Mouse (Mus musculus): ENCODE measurements around the gene Alyref. TPM values are rescaled to one million over a fixed set of nuclear protein-coding genes. Genes with fewer than 3 reads are reported as not detected.

Gene Alyref
- total and polyA plus RNA-seq, 3 experiments: 600 to 1,072 TPM; not detected in 1

GRCm38 (mm10) chr11:120624680-120625111, 26.5 kb upstream of the Alyref start:
- peak overlapping the region; percentile 82 to 93 for H3K4me3 ChIP-seq (ENCODE audit: control insufficient read depth in 1 of 2, insufficient read depth in 1 of 2, low read depth in 2 of 2, low read length in 2 of 2)
- peaks cover 3 to 12% of the 10 kb centered on the region in 2 experiments for H3K36me3 ChIP-seq (ENCODE audit: control insufficient read depth in 1 of 2, insufficient read depth in 2 of 2, low read length in 2 of 2)
- H3K27ac ChIP-seq (ENCODE audit: control insufficient read depth, low read depth, low read length): peak overlapping the region; percentile 54
- peak; percentile 92 for DNase-seq (ENCODE audit: low read depth, low spot score)
- no peaks in the 10 kb centered on the region for H3K9me3 ChIP-seq (replicated peaks; ENCODE audit: insufficient read depth, low read length)
- H3K79me2 ChIP-seq (ENCODE audit: control insufficient read depth, insufficient read depth, low read length, poor library complexity): peaks cover 35% of the 10 kb centered on the region
- H3K4me1 ChIP-seq (ENCODE audit: control insufficient read depth in 1 of 2, insufficient read depth in 2 of 2, low read length in 2 of 2): peaks cover 0 to 13% of the 10 kb centered on the region in 2 experiments; a peak in 3 of 4 replicates
- H3K27me3 ChIP-seq (ENCODE audit: control insufficient read depth in 1 of 2, insufficient read depth in 2 of 2, low read length in 2 of 2): no peaks in the 10 kb centered on the region
- peak overlapping the region; percentile 92 for H3K9ac ChIP-seq (ENCODE audit: control insufficient read depth, low read depth, low read length, poor library complexity, severe bottlenecking)
- TF ChIP-seq HCFC1 (IDR thresholded peaks at IDR 0.05; ENCODE audit: low read depth, low read length) (peak; percentile 91), RAD21 (IDR thresholded peaks at IDR 0.05; ENCODE audit: low read depth, low read length) (no peak), KAT2A (conservative IDR thresholded peaks at IDR 0.05; ENCODE audit: low read depth, low read length) (peak; percentile 49; the same call in 1 of the 2 replicates), CHD1 (IDR thresholded peaks at IDR 0.05; ENCODE audit: low read depth, low read length) (no peak; the same call in 1 of the 2 replicates), E2F4 (IDR thresholded peaks at IDR 0.05; ENCODE audit: borderline replicate concordance, low read depth, low read length) (no peak), USF2 (IDR thresholded peaks at IDR 0.05; ENCODE audit: borderline replicate concordance in 1 of 2, insufficient read depth in 1 of 2, low read depth in 1 of 2, low read length in 2 of 2) (no peak), GATA1 (IDR thresholded peaks at IDR 0.05; ENCODE audit: low read depth, low read length) (no peak), TCF12 (IDR thresholded peaks at IDR 0.05; ENCODE audit: low read depth, low read length) (peak; percentile 58; the same call in 1 of the 2 replicates), ZNF384 (IDR thresholded peaks at IDR 0.05; ENCODE audit: low read depth, low read length) (no peak), ZMIZ1 (IDR thresholded peaks at IDR 0.05; ENCODE audit: low read depth, low read length) (no peak), NELFE (IDR thresholded peaks at IDR 0.05; ENCODE audit: low read depth, low read length) (peak; percentile 86), MYC (IDR thresholded peaks at IDR 0.05; ENCODE audit: low read depth, low read length) (no peak; the same call in 1 of the 2 replicates), TAL1 (IDR thresholded peaks at IDR 0.05; ENCODE audit: low read length) (no peak), TBP (IDR thresholded peaks at IDR 0.05; ENCODE audit: low read depth, low read length) (peak; percentile 80), SIN3A (IDR thresholded peaks at IDR 0.05; ENCODE audit: low read length) (peak; percentile 91; the same call in 1 of the 2 replicates), JUND (IDR thresholded peaks at IDR 0.05; ENCODE audit: low read depth, low read length) (no peak), CHD2 (IDR thresholded peaks at IDR 0.05; ENCODE audit: low read length) (no peak), POLR2AphosphoS5 (IDR thresholded peaks at IDR 0.05; ENCODE audit: borderline replicate concordance, low read depth, low read length) (no peak), ZC3H11A (IDR thresholded peaks at IDR 0.05; ENCODE audit: low read depth, low read length) (no peak), MYB (IDR thresholded peaks at IDR 0.05; ENCODE audit: low read depth, low read length) (no peak), POLR2A (IDR thresholded peaks at IDR 0.05; ENCODE audit: control insufficient read depth in 1 of 2, insufficient read depth in 1 of 2, low read depth in 1 of 2, low read length in 2 of 2, poor library complexity in 1 of 2) (peak; percentile 76 to 87), USF1 (IDR thresholded peaks at IDR 0.05; ENCODE audit: low read depth, low read length) (peak; percentile 5; the same call in 1 of the 2 replicates), POLR2AphosphoS2 (IDR thresholded peaks at IDR 0.05; ENCODE audit: low read length) (peak; percentile 98), NRF1 (IDR thresholded peaks at IDR 0.05; ENCODE audit: insufficient read depth, low read depth, low read length, poor library complexity, severe bottlenecking) (peak; percentile 98), GABPA (IDR thresholded peaks at IDR 0.05; ENCODE audit: low read depth, low read length) (no peak), RCOR1 (IDR thresholded peaks at IDR 0.05; ENCODE audit: low read depth, low read length) (no peak), BHLHE40 (IDR thresholded peaks at IDR 0.05; ENCODE audit: borderline replicate concordance, low read depth, low read length) (no peak), MAX (IDR thresholded peaks at IDR 0.05; ENCODE audit: low read length) (peak; percentile 61; the same call in 1 of the 2 replicates), ETS1 (IDR thresholded peaks at IDR 0.05; ENCODE audit: low read depth, low read length) (peak; percentile 16; the same call in 1 of the 2 replicates), EP300 (IDR thresholded peaks at IDR 0.05; ENCODE audit: low read depth in 1 of 2, low read length in 2 of 2) (no peak), MXI1 (IDR thresholded peaks at IDR 0.05; ENCODE audit: low read depth, low read length) (peak; percentile 48), CTCF (IDR thresholded peaks at IDR 0.05 in 2 of 3, conservative IDR thresholded peaks at IDR 0.05 in 1 of 3; ENCODE audit: control insufficient read depth in 1 of 3, insufficient read depth in 1 of 3, low read depth in 2 of 3, low read length in 3 of 3, poor library complexity in 1 of 3, severe bottlenecking in 1 of 3) (0 out of 6 replicates have a peak, but pooled peaks of 1 of the 3 experiments have one; percentile 0), MAFK (IDR thresholded peaks at IDR 0.05; ENCODE audit: borderline replicate concordance, low read depth, low read length) (no peak), SMC3 (IDR thresholded peaks at IDR 0.05; ENCODE audit: low read depth, low read length) (no peak), ELF1 (IDR thresholded peaks at IDR 0.05; ENCODE audit: low read depth, low read length) (peak; percentile 100), MAZ (IDR thresholded peaks at IDR 0.05; ENCODE audit: low read depth, low read length) (no peak; the same call in 1 of the 2 replicates), ZKSCAN1 (IDR thresholded peaks at IDR 0.05; ENCODE audit: low read depth, low read length) (no peak), UBTF (IDR thresholded peaks at IDR 0.05; ENCODE audit: borderline replicate concordance, insufficient read depth, low read depth, low read length) (no peak)

Measured in MEL (cell line).